Mouse (Mus musculus): Measurements from ENCODE around the gene Kat6b.

The Kat6b gene

GRCm38 (mm10) chr14:21554046-21554445 lies 72.8 kb downstream of the Kat6b start:
- intact Hi-C loops (cut with DNase I) = no loop called here

GRCm38 (mm10) chr14:21558440-21559131 lies 77.4 kb downstream of the Kat6b start:
- intact Hi-C loops (cut with DNase I) = no loop called here

DNA sequence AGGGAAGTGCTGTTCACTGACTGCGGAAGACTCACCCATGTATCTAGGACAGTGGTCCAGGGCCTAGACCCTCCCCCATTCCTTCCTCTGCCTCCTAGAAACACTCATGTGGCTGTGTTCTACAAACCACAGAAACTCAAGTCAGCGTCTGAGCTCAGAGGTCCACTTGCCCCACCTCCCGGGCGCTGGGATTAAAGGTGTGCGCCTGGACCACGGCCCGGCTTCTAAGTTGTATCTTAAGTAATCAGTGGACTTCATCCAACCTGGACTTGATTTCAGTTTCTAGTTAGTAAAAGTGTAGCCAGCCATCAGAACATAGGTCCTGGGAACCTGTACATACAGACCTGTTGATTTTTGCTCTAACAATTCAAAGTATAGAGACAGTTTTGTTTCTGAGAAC lies 78.2 kb downstream of the Kat6b start:
- intact Hi-C loops (cut with DNase I) = no loop called here

DNA sequence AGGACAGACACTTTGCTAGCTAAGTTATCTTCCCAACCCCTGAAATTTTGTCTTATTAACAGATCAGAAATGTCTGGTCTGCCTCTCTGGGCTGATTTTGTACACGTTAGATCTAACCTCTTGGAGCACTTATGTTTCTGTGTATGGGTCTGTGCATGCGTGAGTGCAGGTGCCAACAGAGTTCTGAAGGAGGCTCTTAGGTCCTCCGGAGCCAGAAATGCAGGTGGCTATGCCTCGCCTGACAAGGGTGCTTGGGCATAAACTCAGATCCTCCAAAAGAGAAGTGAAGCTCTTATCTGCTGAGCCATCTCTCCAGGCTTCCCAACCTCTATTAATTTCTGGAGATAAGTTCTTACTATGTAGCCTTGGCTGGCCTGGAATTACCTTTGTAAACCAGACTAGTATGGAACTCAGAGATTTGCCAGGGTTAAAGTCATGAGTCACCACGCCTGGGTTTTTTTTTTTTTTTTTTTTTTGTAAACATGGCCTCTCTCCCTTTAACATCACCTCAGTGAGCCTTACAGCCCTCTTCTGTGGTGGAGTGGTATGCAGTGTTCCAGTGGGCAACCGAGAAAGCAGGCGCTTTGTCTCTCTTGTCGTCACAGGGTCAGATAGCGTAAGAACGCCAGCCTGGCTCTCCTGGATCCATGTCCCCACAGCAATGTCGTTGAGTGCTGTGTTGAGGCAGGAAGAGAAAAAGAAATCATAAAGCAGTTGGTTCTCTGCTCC lies 79.4 kb downstream of the Kat6b start:
- intact Hi-C loops (cut with DNase I) = no loop called here

GRCm38 (mm10) chr14:21561396-21562065 lies 80.3 kb downstream of the Kat6b start:
- intact Hi-C loops (cut with DNase I) = no loop called here

DNA sequence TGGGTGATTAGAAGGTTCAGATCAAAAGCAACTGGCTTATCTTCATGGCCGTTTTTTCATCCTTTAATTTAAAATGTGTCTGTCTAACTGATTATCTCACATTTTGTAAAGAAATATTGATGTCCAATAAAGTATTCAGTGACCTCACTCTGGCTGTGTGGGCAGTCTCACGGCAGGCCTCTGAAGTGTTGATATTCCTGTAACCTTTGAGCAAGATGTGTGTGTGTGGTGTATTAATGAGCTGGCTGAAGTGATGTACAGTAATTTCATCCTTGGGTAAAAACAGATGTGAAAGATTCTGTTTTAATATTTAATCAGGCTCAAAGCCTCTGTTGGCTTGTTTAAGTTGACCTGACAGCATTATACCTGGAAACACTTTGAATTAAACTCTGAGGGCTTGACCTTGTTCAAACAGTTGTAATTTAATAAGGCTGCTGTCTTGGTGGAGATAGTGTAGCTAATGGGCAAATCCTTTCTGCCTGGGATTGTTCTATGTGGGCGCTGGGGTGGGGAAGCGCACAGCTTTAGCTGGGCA lies 82.4 kb downstream of the Kat6b start:
- intact Hi-C loops (cut with DNase I) = no loop called here

DNA sequence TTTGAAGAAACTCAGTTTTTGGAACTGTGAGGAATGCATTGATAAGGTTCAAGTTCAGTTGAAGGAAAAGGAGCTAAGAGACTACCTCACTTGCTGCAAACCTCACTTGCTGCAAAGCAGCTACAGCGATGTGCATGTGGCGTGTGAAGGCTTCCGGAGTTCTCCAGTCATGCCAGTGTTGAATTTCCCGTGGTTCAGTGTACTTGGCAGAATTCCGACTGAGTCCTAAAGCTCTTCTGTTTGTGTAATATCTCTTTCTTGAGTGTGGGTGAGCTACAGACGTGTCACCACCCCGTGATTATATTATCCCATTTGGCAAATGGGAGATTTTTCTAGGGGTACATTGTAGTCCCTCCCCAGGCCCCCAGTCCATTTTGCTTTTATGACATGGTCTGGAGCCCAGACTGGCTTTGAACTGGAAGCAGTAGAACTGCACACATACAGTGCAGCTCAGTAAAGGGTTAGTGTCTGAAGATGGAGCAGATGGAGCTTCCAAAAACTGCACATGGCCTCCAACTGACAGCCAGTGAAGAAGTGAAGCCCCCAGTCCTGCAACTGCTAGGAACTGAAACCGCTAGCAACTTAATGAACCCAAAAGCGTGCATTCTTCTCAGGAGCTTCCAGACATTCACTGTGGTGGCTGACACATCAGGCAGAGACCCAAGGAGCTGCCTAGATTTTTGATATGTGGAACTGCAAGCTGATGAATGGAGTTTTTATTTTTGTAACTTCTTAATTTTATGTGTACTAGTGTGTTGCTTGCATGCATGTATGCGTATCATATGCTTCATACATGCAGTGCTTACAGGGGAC lies 84.5 kb downstream of the Kat6b start:
- intact Hi-C loops (cut with DNase I) = no loop called here

- intact Hi-C loops (cut with DNase I) = no loop called here
These were observed 86.2 kb downstream of the Kat6b start for GRCm38 (mm10) chr14:21567293-21567984.

DNA sequence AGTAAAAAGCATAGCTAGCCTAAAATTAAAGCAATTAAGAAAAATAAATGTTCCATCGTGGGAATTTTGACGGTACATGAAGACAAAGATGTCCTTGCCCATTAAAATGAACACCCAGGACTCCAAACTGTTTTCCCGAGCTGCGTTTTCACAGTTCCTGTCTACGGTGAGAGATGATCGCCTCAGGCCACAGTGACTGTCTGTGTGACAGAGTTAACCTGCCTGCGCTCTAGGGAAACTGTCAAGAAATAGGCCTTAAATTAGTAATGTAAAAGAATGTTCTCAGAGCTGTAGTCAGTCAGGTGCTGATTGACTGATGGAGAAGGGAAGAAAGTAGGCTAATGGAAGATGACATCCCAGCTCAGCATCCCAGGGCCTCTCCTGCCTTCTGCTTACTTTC lies 87.6 kb downstream of the Kat6b start:
- intact Hi-C loops (cut with DNase I) = no loop called here

DNA sequence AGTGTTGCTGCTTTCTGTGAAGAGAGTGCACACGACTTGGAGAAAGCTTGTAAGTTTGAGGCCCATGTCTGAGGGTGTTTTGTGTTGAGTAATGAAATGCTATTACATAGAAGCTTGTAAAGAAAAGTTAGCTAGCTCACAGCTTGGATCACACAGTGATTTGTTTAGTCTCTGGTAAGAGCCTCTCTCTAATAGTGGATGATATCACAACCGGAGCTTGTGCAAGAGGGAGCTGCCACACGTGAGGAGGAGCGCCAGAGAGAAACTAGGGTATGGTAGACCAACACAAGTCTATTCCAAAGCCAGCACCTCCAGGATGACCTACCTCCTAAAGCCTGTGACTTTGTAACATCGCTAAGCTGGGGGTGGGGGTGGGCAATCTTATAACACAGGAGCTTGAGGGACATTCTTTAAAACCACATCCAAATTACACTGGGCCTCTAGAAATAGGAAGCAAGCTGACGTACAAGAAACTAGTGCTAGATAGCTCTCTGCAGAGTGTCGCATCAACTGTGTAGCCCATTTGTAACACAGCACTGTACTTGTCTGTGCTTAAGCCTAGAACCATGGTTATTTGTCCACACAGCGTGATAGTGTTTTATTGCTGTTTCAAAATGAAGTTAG lies 93.6 kb downstream of the Kat6b start:
- intact Hi-C loops (cut with DNase I) = no loop called here

GRCm38 (mm10) chr14:21576867-21577266 lies 95.6 kb downstream of the Kat6b start:
- intact Hi-C loops (cut with DNase I) = no loop called here

GRCm38 (mm10) chr14:21581198-21581597 lies 100.0 kb downstream of the Kat6b start:
- intact Hi-C loops (cut with DNase I) = no loop called here

DNA sequence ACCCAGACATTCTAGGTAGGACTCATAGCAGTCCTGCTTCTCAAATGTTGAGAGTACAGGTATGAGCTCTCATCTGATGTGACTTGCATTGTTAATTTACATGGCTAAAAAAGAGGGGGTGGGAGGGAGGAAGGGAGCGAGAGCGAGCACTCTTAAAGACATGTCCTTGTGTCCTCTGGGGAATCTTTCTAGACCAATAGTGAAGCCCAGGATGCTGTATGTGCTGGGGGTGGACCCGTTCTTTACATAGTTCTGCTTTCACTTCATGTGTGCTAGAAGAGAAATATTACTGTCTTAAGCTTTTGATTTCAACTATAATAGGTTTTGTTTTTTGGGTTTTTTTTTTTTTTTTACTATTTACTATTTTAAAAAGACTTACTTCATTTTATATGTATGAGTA lies 101.1 kb downstream of the Kat6b start:
- intact Hi-C loops (cut with DNase I) = no loop called here

GRCm38 (mm10) chr14:21583051-21583450 lies 101.8 kb downstream of the Kat6b start:
- intact Hi-C loops (cut with DNase I) = no loop called here

GRCm38 (mm10) chr14:21583868-21584267 lies 102.6 kb downstream of the Kat6b start:
- intact Hi-C loops (cut with DNase I) = no loop called here

- intact Hi-C loops (cut with DNase I) = no loop called here
These were observed 103.4 kb downstream of the Kat6b start for GRCm38 (mm10) chr14:21584468-21585135.

- intact Hi-C loops (cut with DNase I) = no loop called here
These were observed 104.4 kb downstream of the Kat6b start for GRCm38 (mm10) chr14:21585491-21586251.

- intact Hi-C loops (cut with DNase I) = no loop called here
These were observed 105.4 kb downstream of the Kat6b start for GRCm38 (mm10) chr14:21586481-21587118.

Data from adrenal gland (tissue).